Mouse (Mus musculus) hindbrain, postnatal 0 days (tissue): ENCODE measurements around the gene Kcna3. TPM values are rescaled to one million over a fixed set of nuclear protein-coding genes. Genes with fewer than 3 reads are reported as not detected.

Source experiments
- ATAC-seq: fragments of 200-750 bp; cut with Nextera tagmentation; 2 replicates; pipeline ENCODE4 v1.8.0; 2017; ENCODE audit warnings: mild to moderate bottlenecking, moderate TSS enrichment, moderate library complexity
- DNase-seq: peaks from one replicate; pipeline ENCODE4 v3.0.0-alpha.2; 2015; ENCODE audit warnings: low spot score
- H3K27ac ChIP-seq: fragments of 300-500 bp; sonication (generic); 2 replicates; pipeline ENCODE4 v1.5.1; 2014; ENCODE audit warnings: mild to moderate bottlenecking
- H3K27me3 ChIP-seq: fragments of 300-500 bp; sonication (generic); 2 replicates; pipeline ENCODE4 v1.6.1; 2014; ENCODE audit warnings: low read length, mixed read lengths; ENCODE audit not compliant: insufficient read depth
- H3K36me3 ChIP-seq: fragments of 300-500 bp; sonication (generic); 2 replicates; pipeline ENCODE4 v1.6.1; 2014; ENCODE audit warnings: low read length, mixed read lengths; ENCODE audit not compliant: insufficient read depth
- H3K4me1 ChIP-seq: fragments of 300-500 bp; sonication (generic); 2 replicates; pipeline ENCODE4 v1.6.1; 2014; ENCODE audit warnings: antibody characterized with exemption, low read length, mixed read lengths; ENCODE audit not compliant: insufficient read depth
- H3K4me2 ChIP-seq: fragments of 300-500 bp; sonication (generic); 2 replicates; pipeline ENCODE4 v1.6.1; 2014; ENCODE audit warnings: low read depth, mild to moderate bottlenecking, low read length, moderate library complexity, mixed read lengths
- H3K4me3 ChIP-seq: fragments of 300-500 bp; sonication (generic); 2 replicates; pipeline ENCODE4 v1.5.1; 2014; ENCODE audit warnings: low read length
- H3K9ac ChIP-seq: fragments of 300-500 bp; sonication (generic); replicated peaks from 2 replicates; pipeline ENCODE4 v1.6.1; 2014; ENCODE audit warnings: mild to moderate bottlenecking, low read length, moderate library complexity, mixed read lengths
- H3K9me3 ChIP-seq: fragments of 300-500 bp; sonication (generic); 2 replicates; pipeline ENCODE4 v1.6.1; 2016; ENCODE audit warnings: low read length, mixed read lengths
- CTCF ChIP-seq: IDR thresholded peaks from 2 replicates; pipeline ENCODE4 v1.5.1; 2016; ENCODE audit warnings: antibody characterized with exemption, control low read depth, low read depth
- WGBS: fragments of 180-500 bp; shearing (Covaris S2); extraction: QIAGEN DNeasy Blood & Tissue Kit; methylation state at CpG from one replicate; pipeline ENCODE4 v1.1.7; 2014; 5-methylcytosine and 5-hydroxymethylcytosine counted together
- polyA plus RNA-seq: library from polyadenylated mRNA; unstranded; fragments of >200 nt; fragmentation: Nextera tagmentation; extraction: Ambion mirVana; gene quantifications from 2 replicates; pipeline ENCODE4 v1.2.1, GENCODE M21; 2015
- total RNA-seq: library from RNA; depleted of rRNA; stranded (reverse); fragments of >200 nt; gene quantifications from 2 replicates; pipeline ENCODE4 v1.2.3, GENCODE M21; 2014

The Kcna3 gene
- total and polyA plus RNA-seq, 2 experiments from 2014 or later, result 11.3 to 52.0 TPM

- 59% methylated on average over 8 of the region's 8 CpGs for WGBS
- DNase-seq, result peak; percentile 32
- H3K36me3 ChIP-seq, result no peaks in the 10 kb centered on the region
- no peaks in the 10 kb centered on the region for H3K4me1 ChIP-seq
- no peaks in the 10 kb centered on the region for H3K27me3 ChIP-seq
- no peak overlapping the region for H3K9ac ChIP-seq
- H3K4me3 ChIP-seq, result no peak overlapping the region
- no peak overlapping the region; the same call in 1 of the 2 replicates for H3K27ac ChIP-seq
- no peaks in the 10 kb centered on the region for H3K9me3 ChIP-seq
- no peak overlapping the region for H3K4me2 ChIP-seq
- 0 out of 2 replicates have a peak, but pooled peaks have one; percentile 64 for ATAC-seq
- TF ChIP-seq CTCF, result no peak
Measured at GRCm38 (mm10) chr3:107002249-107003123, 33.5 kb upstream of the Kcna3 start.

- TF ChIP-seq CTCF, result no peak
- H3K4me2 ChIP-seq, result no peak overlapping the region
- WGBS, result 80% methylated on average over 4 of the region's 4 CpGs
- H3K27me3 ChIP-seq, result no peaks in the 10 kb centered on the region
- DNase-seq (no peak), ATAC-seq (no peak)
- H3K4me1 ChIP-seq, result no peaks in the 10 kb centered on the region
- no peaks in the 10 kb centered on the region for H3K9me3 ChIP-seq
- H3K9ac ChIP-seq, result no peak overlapping the region
- H3K36me3 ChIP-seq, result no peaks in the 10 kb centered on the region
- no peak overlapping the region for H3K4me3 ChIP-seq
- H3K27ac ChIP-seq, result no peak overlapping the region
Measured at GRCm38 (mm10) chr3:107009329-107010076, 26.5 kb upstream of the Kcna3 start.

- no peaks in the 10 kb centered on the region for H3K9me3 ChIP-seq
- no peak overlapping the region for H3K9ac ChIP-seq
- no peak overlapping the region for H3K27ac ChIP-seq
- TF ChIP-seq CTCF, result no peak
- DNase-seq, result no peak
- no peaks in the 10 kb centered on the region for H3K27me3 ChIP-seq
- H3K4me2 ChIP-seq, result no peak overlapping the region
- H3K4me1 ChIP-seq, result no peaks in the 10 kb centered on the region
- no peaks in the 10 kb centered on the region for H3K36me3 ChIP-seq
- no peak for ATAC-seq
- no peak overlapping the region for H3K4me3 ChIP-seq
- 41% methylated on average over 2 of the region's 2 CpGs for WGBS
Measured at GRCm38 (mm10) chr3:107018286-107018685, 17.7 kb upstream of the Kcna3 start.

- Histone ChIP-seq H3K4me3 (no peak overlapping the region), H3K9ac (no peak overlapping the region), H3K9me3 (no peaks in the 10 kb centered on the region), H3K27ac (no peak overlapping the region), H3K27me3 (no peaks in the 10 kb centered on the region), H3K4me2 (no peak overlapping the region), H3K4me1 (no peaks in the 10 kb centered on the region), H3K36me3 (no peaks in the 10 kb centered on the region)
- WGBS, result 85% methylated on average over 4 of the region's 4 CpGs
- no peak for TF ChIP-seq CTCF
- no peak for DNase-seq
- no peak for ATAC-seq
Measured at GRCm38 (mm10) chr3:107031547-107031946, 4.4 kb upstream of the Kcna3 start.

GRCm38 (mm10) chr3:107034776-107035175 is 1.2 kb upstream of the Kcna3 start:
- peak overlapping the region; percentile 85 for H3K4me2 ChIP-seq
- no peaks in the 10 kb centered on the region for H3K9me3 ChIP-seq
- no peak for ATAC-seq
- H3K4me3 ChIP-seq, result no peak overlapping the region
- no peaks in the 10 kb centered on the region for H3K36me3 ChIP-seq
- H3K27me3 ChIP-seq, result no peaks in the 10 kb centered on the region
- peaks cover 7% of the 10 kb centered on the region; the same call in 1 of the 2 replicates for H3K4me1 ChIP-seq
- TF ChIP-seq CTCF, result no peak
- no peak overlapping the region; the same call in 1 of the 2 replicates for H3K9ac ChIP-seq
- no peak overlapping the region for H3K27ac ChIP-seq
- WGBS, result 63% methylated on average over 2 of the region's 2 CpGs
- no peak for DNase-seq

- Histone ChIP-seq H3K9ac (peak overlapping the region; percentile 86), H3K4me3 (peak overlapping the region; percentile 76), H3K27me3 (no peaks in the 10 kb centered on the region), H3K9me3 (no peaks in the 10 kb centered on the region), H3K36me3 (no peaks in the 10 kb centered on the region), H3K4me2 (peak overlapping the region; percentile 85), H3K27ac (peak overlapping the region; percentile 81), H3K4me1 (peaks cover 10% of the 10 kb centered on the region; the same call in 1 of the 2 replicates)
- ATAC-seq (peak; percentile 57), DNase-seq (peak; percentile 65)
- TF ChIP-seq CTCF, result peak; percentile 39
- under 1% methylated on average over 55 of the region's 55 CpGs for WGBS
Measured at GRCm38 (mm10) chr3:107036458-107037039, 580 bp downstream of the Kcna3 start.
